12 mouse cellular contexts compared by ENCODE assay signal in genomic region chr9:51238741-51239385, GRCm38 (mm10). TPM values are rescaled to one million over a fixed set of nuclear protein-coding genes. Genes with fewer than 3 reads are reported as not detected.
DNase-seq lines count a peak whose midpoint lies in the region; ATAC-seq lines count a peak whose summit lies in the region.
"Had no signal": no experiment of that assay in that cellular context is flagged by ENCODE, and none has a peak within 500 bp of the region (broad histone marks: within the 10 kb centered on the region; RNA-seq: fewer than 3 reads in every experiment).

No protein-coding gene starts in this region.

- WGBS in hindbrain, embryonic 15.5 days = 51% methylated on average over 12 of the region's 12 CpGs
- 70% methylated on average over 12 of the region's 12 CpGs for WGBS in hindbrain, embryonic 11.5 days
- WGBS in midbrain, embryonic 15.5 days = 54% methylated on average over 12 of the region's 12 CpGs
- 64% methylated on average over 12 of the region's 12 CpGs for WGBS in kidney, embryonic 15.5 days

- no peaks in the 10 kb centered on the region for H3K36me3 ChIP-seq in hindbrain, embryonic 15.5 days
- H3K36me3 ChIP-seq in hindbrain, embryonic 11.5 days (ENCODE audit: control insufficient read depth, insufficient read depth, low read length) = no peaks in the 10 kb centered on the region
- H3K36me3 ChIP-seq in midbrain, embryonic 15.5 days (replicated peaks) = no peaks in the 10 kb centered on the region
- H3K36me3 ChIP-seq in kidney, embryonic 15.5 days = no peaks in the 10 kb centered on the region
- H3K36me3 ChIP-seq: G1E; lung, embryonic 15.5 days had no signal

- ATAC-seq in hindbrain, embryonic 15.5 days (ENCODE audit: low FRiP score, low read depth) = peak; percentile 69; the same call in 1 of the 2 replicates
- no peak for ATAC-seq in hindbrain, embryonic 11.5 days (ENCODE audit: low FRiP score)
- peak; percentile 57 for ATAC-seq in activated CD4-positive, CD25-positive, alpha-beta regulatory T cell, adult 4 months
- peak; percentile 75 for ATAC-seq in midbrain, embryonic 15.5 days (replicated peaks)
- ATAC-seq in kidney, embryonic 15.5 days (replicated peaks; ENCODE audit: low FRiP score) = no peak

- no peak overlapping the region for H3K4me2 ChIP-seq in hindbrain, embryonic 15.5 days
- no peak overlapping the region for H3K4me2 ChIP-seq in hindbrain, embryonic 11.5 days (replicated peaks; ENCODE audit: low read depth, low read length)
- peak overlapping the region; percentile 14 for H3K4me2 ChIP-seq in midbrain, embryonic 15.5 days
- H3K4me2 ChIP-seq in kidney, embryonic 15.5 days = no peak overlapping the region
- H3K4me2 ChIP-seq: lung, embryonic 15.5 days had no signal

- no peak overlapping the region for H3K9ac ChIP-seq in hindbrain, embryonic 15.5 days
- H3K9ac ChIP-seq in hindbrain, embryonic 11.5 days (ENCODE audit: low read depth, low read length) = no peak overlapping the region
- no peak overlapping the region for H3K9ac ChIP-seq in midbrain, embryonic 15.5 days
- no peak overlapping the region for H3K9ac ChIP-seq in kidney, embryonic 15.5 days
- H3K9ac ChIP-seq: lung, embryonic 15.5 days had no signal

- H3K4me1 ChIP-seq in hindbrain, embryonic 15.5 days (replicated peaks) = peaks cover 8% of the 10 kb centered on the region
- no peaks in the 10 kb centered on the region for H3K4me1 ChIP-seq in hindbrain, embryonic 11.5 days (replicated peaks; ENCODE audit: control insufficient read depth, insufficient read depth, low read length)
- peaks cover 11% of the 10 kb centered on the region for H3K4me1 ChIP-seq in midbrain, embryonic 15.5 days
- H3K4me1 ChIP-seq in kidney, embryonic 15.5 days = no peaks in the 10 kb centered on the region
- H3K4me1 ChIP-seq: lung, embryonic 15.5 days had no signal

- 0 out of 2 replicates have a peak overlapping the region, but pooled peaks have one; percentile 31 for H3K27ac ChIP-seq in hindbrain, embryonic 15.5 days (replicated peaks)
- no peak overlapping the region for H3K27ac ChIP-seq in hindbrain, embryonic 11.5 days (ENCODE audit: low read depth, low read length)
- peak overlapping the region; percentile 13; the same call in 1 of the 2 replicates for H3K27ac ChIP-seq in midbrain, embryonic 15.5 days
- no peak overlapping the region for H3K27ac ChIP-seq in kidney, embryonic 15.5 days
- H3K27ac ChIP-seq: lung, embryonic 15.5 days had no signal

- H3K4me3 ChIP-seq in hindbrain, embryonic 15.5 days = no peak overlapping the region
- H3K4me3 ChIP-seq in hindbrain, embryonic 11.5 days (ENCODE audit: low read depth, low read length) = no peak overlapping the region
- H3K4me3 ChIP-seq in midbrain, embryonic 15.5 days = no peak overlapping the region
- H3K4me3 ChIP-seq in kidney, embryonic 15.5 days (replicated peaks) = no peak overlapping the region
- H3K4me3 ChIP-seq: lung, embryonic 15.5 days had no signal

- no peaks in the 10 kb centered on the region for H3K9me3 ChIP-seq in hindbrain, embryonic 15.5 days
- no peaks in the 10 kb centered on the region for H3K9me3 ChIP-seq in hindbrain, embryonic 11.5 days (ENCODE audit: control insufficient read depth, low read length)
- H3K9me3 ChIP-seq in midbrain, embryonic 15.5 days = no peaks in the 10 kb centered on the region
- no peaks in the 10 kb centered on the region for H3K9me3 ChIP-seq in kidney, embryonic 15.5 days (replicated peaks)
- H3K9me3 ChIP-seq: G1E; lung, embryonic 15.5 days had no signal

- peaks cover 4% of the 10 kb centered on the region; the same call in 1 of the 2 replicates for H3K27me3 ChIP-seq in hindbrain, embryonic 15.5 days
- peaks cover 2% of the 10 kb centered on the region; the same call in 1 of the 2 replicates for H3K27me3 ChIP-seq in hindbrain, embryonic 11.5 days (ENCODE audit: control insufficient read depth, insufficient read depth, low read length)
- H3K27me3 ChIP-seq in midbrain, embryonic 15.5 days (replicated peaks) = no peaks in the 10 kb centered on the region
- no peaks in the 10 kb centered on the region for H3K27me3 ChIP-seq in kidney, embryonic 15.5 days
- H3K27me3 ChIP-seq: lung, embryonic 15.5 days had no signal

- no peak for DNase-seq in hindbrain, embryonic 11.5 days (ENCODE audit: low spot score)
- DNase-seq in induced T-regulatory cell, adult 2 months (ENCODE audit: low read depth) = peak; percentile 40
- no peak for DNase-seq in adipocyte (ENCODE audit: low spot score)
- no peak for DNase-seq in gastrocnemius, postnatal 10 days
- DNase-seq: cerebellum, adult 18-20 months had no signal

RNA-seq across cellular contexts. Expression of gene Pou2af1, which starts 25.4 kb away (rescaled TPM):
- polyA plus RNA-seq in hindbrain, embryonic 15.5 days (2015; fragmentation: Nextera tagmentation; extraction: Ambion mirVana) = 0.10 and 0.27 TPM in 2 replicates
- polyA plus RNA-seq in hindbrain, embryonic 11.5 days (2014; fragmentation: Nextera tagmentation; extraction: Ambion mirVana) = not detected in 2 replicates
- 1 to 10 TPM; 5.2 to 6.6 TPM for polyA plus RNA-seq in activated CD4-positive, CD25-positive, alpha-beta regulatory T cell, adult 4 months (2017; shearing (Covaris generic))
- polyA plus RNA-seq in midbrain, embryonic 15.5 days (2015; fragmentation: Nextera tagmentation; extraction: Ambion mirVana) = 0.10 and 0.14 TPM in 2 replicates
- total RNA-seq in gastrocnemius, postnatal 10 days (2021) = 1 to 10 TPM in 1 of 2 experiments, under 1 TPM in 1; 0.21 to 1.4 TPM
- polyA plus RNA-seq in kidney, embryonic 15.5 days (2015; fragmentation: Nextera tagmentation; extraction: Ambion mirVana) = 0.08 TPM in 1 of 2 replicates, not detected in the other
- polyA plus RNA-seq: G1E; heart, embryonic 14.5 days had no signal

RNA-seq across cellular contexts. Expression of gene Colca2, which starts 39.5 kb away (rescaled TPM):
- 1.0 and 1.4 TPM in 2 replicates for polyA plus RNA-seq in hindbrain, embryonic 15.5 days (2015; fragmentation: Nextera tagmentation; extraction: Ambion mirVana)
- 1.6 and 1.8 TPM in 2 replicates for polyA plus RNA-seq in hindbrain, embryonic 11.5 days (2014; fragmentation: Nextera tagmentation; extraction: Ambion mirVana)
- polyA plus RNA-seq in activated CD4-positive, CD25-positive, alpha-beta regulatory T cell, adult 4 months (2017; shearing (Covaris generic)) = not detected
- 0.57 and 1.1 TPM in 2 replicates for polyA plus RNA-seq in midbrain, embryonic 15.5 days (2015; fragmentation: Nextera tagmentation; extraction: Ambion mirVana)
- 1 to 10 TPM; 1.3 to 1.6 TPM for total RNA-seq in gastrocnemius, postnatal 10 days (2021)
- 3.7 and 4.1 TPM in 2 replicates for polyA plus RNA-seq in kidney, embryonic 15.5 days (2015; fragmentation: Nextera tagmentation; extraction: Ambion mirVana)
- polyA plus RNA-seq: G1E had no signal

Comparison
In these comparisons a context has a peak if more than half of its experiments do, and no peak if none do; other contexts are left out.
1. ATAC-seq: peak in hindbrain, embryonic 15.5 days (single experiment), activated CD4-positive, CD25-positive, alpha-beta regulatory T cell, adult 4 months (single experiment) and midbrain, embryonic 15.5 days (single experiment); none in hindbrain, embryonic 11.5 days (single experiment) and kidney, embryonic 15.5 days (single experiment).
2. H3K27ac ChIP-seq: peak in hindbrain, embryonic 15.5 days (single experiment) and midbrain, embryonic 15.5 days (single experiment); none in hindbrain, embryonic 11.5 days (single experiment) and kidney, embryonic 15.5 days (single experiment).